Mouse (Mus musculus) myocyte (in vitro differentiated cells): ENCODE results near the gene Gm9803. TPM values are rescaled to one million over a fixed set of nuclear protein-coding genes. Genes with fewer than 3 reads are reported as not detected.

Experiments
- H3K27me3 ChIP-seq: one replicate; pipeline ENCODE4 v1.6.1; 2011; ENCODE audit not compliant: control insufficient read depth, insufficient read depth, insufficient read length
- H3K36me3 ChIP-seq: one replicate; pipeline ENCODE4 v1.6.1; 2011; ENCODE audit not compliant: control insufficient read depth, insufficient read depth
- H3K4me2 ChIP-seq: one replicate; pipeline ENCODE4 v1.6.1; 2011; ENCODE audit warnings: low read depth, control low read depth
- H3K4me3 ChIP-seq: one replicate; pipeline ENCODE4 v1.5.1; 2011; ENCODE audit warnings: mild to moderate bottlenecking, control low read depth, moderate library complexity
- H3K79me2 ChIP-seq: one replicate; pipeline ENCODE4 v1.6.1; 2011; ENCODE audit not compliant: control insufficient read depth, insufficient read depth
- H3ac ChIP-seq: one replicate; pipeline ENCODE4 v1.6.1; 2011; ENCODE audit not compliant: control insufficient read depth, insufficient read length
- CEBPB ChIP-seq: IDR thresholded peaks from 2 replicates; pipeline ENCODE4 v1.6.1; 2011; ENCODE audit warnings: mild to moderate bottlenecking, moderate library complexity; ENCODE audit not compliant: poor library complexity, insufficient read depth, severe bottlenecking
- E2F4 ChIP-seq: IDR thresholded peaks from one replicate; pipeline ENCODE4 v1.6.1; 2011; ENCODE audit warnings: mild to moderate bottlenecking, control low read depth, moderate library complexity; ENCODE audit not compliant: insufficient read depth
- MAX ChIP-seq: IDR thresholded peaks from one replicate; pipeline ENCODE4 v1.6.1; 2011; ENCODE audit warnings: low read depth, mild to moderate bottlenecking, control low read depth
- MYOD1 ChIP-seq, 3 experiments: IDR thresholded peaks; one replicate each; pipeline ENCODE4 v1.6.1; 2011; ENCODE audit warnings: control low read depth in 2 of 3, low read depth in 2 of 3, mild to moderate bottlenecking in 2 of 3, moderate library complexity in 1 of 3; ENCODE audit not compliant: insufficient read length in 2 of 3, control insufficient read depth in 1 of 3
- MYOG ChIP-seq, 3 experiments: IDR thresholded peaks; one replicate each; pipeline ENCODE4 v1.6.1; 2011; ENCODE audit warnings: control low read depth in 2 of 3, low read depth in 2 of 3, mild to moderate bottlenecking in 2 of 3; ENCODE audit not compliant: insufficient read length in 2 of 3, control insufficient read depth in 1 of 3, insufficient read depth in 1 of 3
- POLR2A ChIP-seq: IDR thresholded peaks from one replicate; pipeline ENCODE4 v1.6.1; 2011; ENCODE audit warnings: low read depth, mild to moderate bottlenecking, control low read depth, moderate library complexity; ENCODE audit not compliant: insufficient read length
- POLR2AphosphoS2 ChIP-seq: IDR thresholded peaks from one replicate; pipeline ENCODE4 v1.6.1; 2011; ENCODE audit warnings: low read depth, control low read depth; ENCODE audit not compliant: insufficient read length
- REST ChIP-seq: IDR thresholded peaks from one replicate; pipeline ENCODE4 v1.6.1; 2011; ENCODE audit warnings: mild to moderate bottlenecking, control low read depth, moderate library complexity; ENCODE audit not compliant: insufficient read depth, insufficient read length
- SRF ChIP-seq: IDR thresholded peaks from one replicate; pipeline ENCODE4 v1.6.1; 2011; ENCODE audit warnings: low read depth; ENCODE audit not compliant: control insufficient read depth, insufficient read length
- TCF12 ChIP-seq: IDR thresholded peaks from one replicate; pipeline ENCODE4 v1.6.1; 2011; ENCODE audit warnings: mild to moderate bottlenecking, control low read depth; ENCODE audit not compliant: poor library complexity, insufficient read depth, severe bottlenecking
- TCF3 ChIP-seq: IDR thresholded peaks from one replicate; pipeline ENCODE4 v1.6.1; 2011; ENCODE audit warnings: low read depth, control low read depth; ENCODE audit not compliant: insufficient read length
- USF1 ChIP-seq: IDR thresholded peaks from one replicate; pipeline ENCODE4 v1.6.1; 2011; ENCODE audit warnings: low read depth, mild to moderate bottlenecking, control low read depth, moderate library complexity
- polyA plus RNA-seq: library from polyadenylated mRNA; unstranded; fragments of >200 nt; fragmentation: generic; extraction: Trizol; gene quantifications from one replicate; pipeline ENCODE4 v1.2.1, GENCODE M21; 2012; ENCODE audit warnings: missing spikeins

Gene Gm9803
- polyA plus RNA-seq, 1 experiment = 11.3 TPM

- Histone ChIP-seq H3K4me3 (peak overlapping the region; percentile 93), H3K36me3 (no peaks in the 10 kb centered on the region)
Observed at GRCm38 (mm10) chr10:43541153-43541544, 17.3 kb downstream of the Gm9803 start.

GRCm38 (mm10) chr10:43549411-43549810 is 25.5 kb downstream of the Gm9803 start:
- Histone ChIP-seq H3K27me3 (peaks cover 5% of the 10 kb centered on the region), H3K79me2 (no peaks in the 10 kb centered on the region), H3ac (no peak overlapping the region), H3K36me3 (no peaks in the 10 kb centered on the region), H3K4me2 (no peak overlapping the region), H3K4me3 (no peak overlapping the region)
- TF ChIP-seq MYOG (IDR thresholded peaks at IDR 0.05; ENCODE audit: control insufficient read depth in 1 of 3, insufficient read depth in 1 of 3, insufficient read length in 2 of 3, low read depth in 2 of 3) = no peak
- no peak for TF ChIP-seq MYOD1 (IDR thresholded peaks at IDR 0.05; ENCODE audit: control insufficient read depth in 1 of 3, insufficient read length in 2 of 3, low read depth in 2 of 3)
- TF ChIP-seq REST = no peak

More at GRCm38 (mm10) chr10:43541153-43541544, 17.3 kb downstream of the Gm9803 start:
- no peaks in the 10 kb centered on the region for H3K27me3 ChIP-seq
- H3K79me2 ChIP-seq = peaks cover 29% of the 10 kb centered on the region
- peak overlapping the region; percentile 28 for H3ac ChIP-seq
- peak overlapping the region; percentile 67 for H3K4me2 ChIP-seq
- TF ChIP-seq TCF12 (no peak), MYOD1 (IDR thresholded peaks at IDR 0.05; ENCODE audit: control insufficient read depth in 1 of 3, insufficient read length in 2 of 3, low read depth in 2 of 3) (no peak), CEBPB (no peak), USF1 (no peak), REST (no peak), POLR2AphosphoS2 (no peak), E2F4 (no peak), POLR2A (no peak), SRF (no peak), MYOG (IDR thresholded peaks at IDR 0.05; ENCODE audit: control insufficient read depth in 1 of 3, insufficient read depth in 1 of 3, insufficient read length in 2 of 3, low read depth in 2 of 3) (no peak), TCF3 (no peak), MAX (no peak)

GRCm38 (mm10) chr10:43550923-43551322 is 27.0 kb downstream of the Gm9803 start:
- Histone ChIP-seq H3K36me3 (no peaks in the 10 kb centered on the region), H3K27me3 (peaks cover 5% of the 10 kb centered on the region), H3ac (no peak overlapping the region), H3K4me2 (no peak overlapping the region), H3K79me2 (no peaks in the 10 kb centered on the region), H3K4me3 (no peak overlapping the region)
- TF ChIP-seq REST (no peak), TCF3 (no peak), MYOD1 (IDR thresholded peaks at IDR 0.05; ENCODE audit: control insufficient read depth in 1 of 3, insufficient read length in 2 of 3, low read depth in 2 of 3) (no peak), MYOG (IDR thresholded peaks at IDR 0.05; ENCODE audit: control insufficient read depth in 1 of 3, insufficient read depth in 1 of 3, insufficient read length in 2 of 3, low read depth in 2 of 3) (no peak), USF1 (no peak), E2F4 (no peak), MAX (no peak), CEBPB (no peak), TCF12 (no peak), POLR2A (no peak), POLR2AphosphoS2 (no peak), SRF (no peak)

GRCm38 (mm10) chr10:43551388-43551787 is 27.5 kb downstream of the Gm9803 start:
- Histone ChIP-seq H3K4me3 (no peak overlapping the region), H3K27me3 (peaks cover 5% of the 10 kb centered on the region), H3ac (no peak overlapping the region), H3K4me2 (no peak overlapping the region), H3K36me3 (no peaks in the 10 kb centered on the region), H3K79me2 (no peaks in the 10 kb centered on the region)
- TF ChIP-seq CEBPB = no peak
- TF ChIP-seq MYOD1 (IDR thresholded peaks at IDR 0.05; ENCODE audit: control insufficient read depth in 1 of 3, insufficient read length in 2 of 3, low read depth in 2 of 3) = no peak
- TF ChIP-seq MAX = no peak
- no peak for TF ChIP-seq POLR2AphosphoS2
- no peak for TF ChIP-seq E2F4
- TF ChIP-seq USF1 = no peak
- no peak for TF ChIP-seq SRF
- no peak for TF ChIP-seq TCF3
- no peak for TF ChIP-seq MYOG (IDR thresholded peaks at IDR 0.05; ENCODE audit: control insufficient read depth in 1 of 3, insufficient read depth in 1 of 3, insufficient read length in 2 of 3, low read depth in 2 of 3)

GRCm38 (mm10) chr10:43557630-43558165 is 33.8 kb downstream of the Gm9803 start:
- no peaks in the 10 kb centered on the region for H3K79me2 ChIP-seq
- no peak overlapping the region for H3K4me2 ChIP-seq
- peaks cover 19% of the 10 kb centered on the region for H3K27me3 ChIP-seq
- no peak overlapping the region for H3K4me3 ChIP-seq
- H3ac ChIP-seq = no peak overlapping the region
- no peaks in the 10 kb centered on the region for H3K36me3 ChIP-seq
- TF ChIP-seq POLR2AphosphoS2 = no peak
- TF ChIP-seq MYOD1 (IDR thresholded peaks at IDR 0.05; ENCODE audit: control insufficient read depth in 1 of 3, insufficient read length in 2 of 3, low read depth in 2 of 3) = no peak
- no peak for TF ChIP-seq CEBPB
- no peak for TF ChIP-seq MYOG (IDR thresholded peaks at IDR 0.05; ENCODE audit: control insufficient read depth in 1 of 3, insufficient read depth in 1 of 3, insufficient read length in 2 of 3, low read depth in 2 of 3)
- TF ChIP-seq REST = no peak
- no peak for TF ChIP-seq SRF
- no peak for TF ChIP-seq USF1
- no peak for TF ChIP-seq MAX
- TF ChIP-seq TCF3 = no peak
